Mouse (Mus musculus) cerebellum, postnatal 4 days (tissue): ENCODE measurements at regions not wholly inside any gene's neighbourhood (a gene's known extent, or its start where the extent isn't known, plus 50 kb on each side); places are given as distances from the start of the nearest gene placed in this dataset.
"Not testable (repeated sequence)": the region's sequence is repeated elsewhere in the genome, so short reads cannot be mapped to it uniquely, and the experiment has no call there.

Experiments used
- DNase-seq, 2 experiments: peaks; one replicate each; pipeline ENCODE4 v3.0.0; 2022; ENCODE audit warnings: low spot score in 2 of 2, mixed read lengths in 1 of 2

- peak in 1 of 2 experiments; percentile 1 for DNase-seq
Measured at GRCm38 (mm10) chr12:18606126-18606525, 91.8 kb downstream of the 5730507C01Rik start.

GRCm38 (mm10) chr12:18609835-18610234 is 95.5 kb downstream of the 5730507C01Rik start:
- DNase-seq = peak; percentile 9 to 23

GRCm38 (mm10) chr12:18610581-18610980 is 96.3 kb downstream of the 5730507C01Rik start:
- DNase-seq = not testable (repeated sequence)
